Mouse (Mus musculus) CD4-positive, CD25-positive, alpha-beta regulatory T cell, adult 4 months (primary cell): ENCODE measurements around the gene Wasl. TPM values are rescaled to one million over a fixed set of nuclear protein-coding genes. Genes with fewer than 3 reads are reported as not detected.

Experiments used
- polyA plus RNA-seq, 2 experiments: library from polyadenylated mRNA; unstranded; fragments of 100-300 nt; shearing (Covaris generic); gene quantifications; one replicate each; pipeline ENCODE4 v1.2.1; 2017

The Wasl gene
- polyA plus RNA-seq, 2 experiments from 2014 or later = 11.3 to 15.0 TPM

Other genes starting within 250 kb of the Wasl start
- gene Iqub, start 149.9 kb downstream of the Wasl start, polyA plus RNA-seq = not detected
- 100 to 1,000 TPM; 157 to 216 TPM for gene Ndufa5, start 137.0 kb downstream of the Wasl start, polyA plus RNA-seq
- gene Asb15, start 136.9 kb downstream of the Wasl start, polyA plus RNA-seq = not detected
- not detected for gene Lmod2, start 67.2 kb downstream of the Wasl start, polyA plus RNA-seq
- gene Hyal6, start 68.2 kb upstream of the Wasl start, polyA plus RNA-seq = not detected
- gene Hyal4, start 83.3 kb upstream of the Wasl start, polyA plus RNA-seq = under 1 TPM in 1 of 2 experiments, not detected in 1; 0.09 TPM
- not detected for gene Spam1, start 126.2 kb upstream of the Wasl start, polyA plus RNA-seq
- not detected for gene Hyal5, start 193.0 kb upstream of the Wasl start, polyA plus RNA-seq